Mouse (Mus musculus) cerebellum, adult 2 months (tissue): ENCODE measurements at regions not wholly inside any gene's neighbourhood (a gene's known extent, or its start where the extent isn't known, plus 50 kb on each side); places are given as distances from the start of the nearest gene placed in this dataset.

ENCODE experiments used
- DNase-seq, 2 experiments: peaks; one replicate each; pipeline ENCODE4 v3.0.0; 2021
- H3K27ac ChIP-seq: fragments of 200-500 bp; 2 replicates; pipeline ENCODE4 v1.5.1; 2012; ENCODE audit warnings: low read length, control low read depth, inconsistent platforms; ENCODE audit not compliant: insufficient read depth
- H3K27me3 ChIP-seq: fragments of 200-500 bp; 2 replicates; pipeline ENCODE4 v1.6.1; 2012; ENCODE audit warnings: inconsistent platforms, mild to moderate bottlenecking, low read length, moderate library complexity; ENCODE audit not compliant: control insufficient read depth, insufficient read depth
- H3K4me1 ChIP-seq: fragments of 200-500 bp; 2 replicates; pipeline ENCODE4 v1.6.1; 2011; ENCODE audit warnings: low read length; ENCODE audit not compliant: control insufficient read depth, insufficient read depth
- H3K4me3 ChIP-seq: fragments of 200-500 bp; replicated peaks from 2 replicates; pipeline ENCODE3; 2011; ENCODE audit warnings: mild to moderate bottlenecking, low read depth, low read length, control low read depth; ENCODE audit not compliant: insufficient read depth
- CTCF ChIP-seq: fragments of 200-500 bp; IDR thresholded peaks from 2 replicates; pipeline ENCODE4 v1.5.1; 2011; ENCODE audit warnings: low read depth, mild to moderate bottlenecking, control low read depth, low read length, moderate library complexity, borderline replicate concordance; ENCODE audit not compliant: insufficient read depth
- POLR2A ChIP-seq: fragments of 200-500 bp; IDR thresholded peaks from 2 replicates; pipeline ENCODE4 v1.6.1; 2011; ENCODE audit warnings: low read length, control low read depth, borderline replicate concordance; ENCODE audit not compliant: insufficient read depth
- WGBS: fragments of 180-500 bp; shearing (Covaris S2); methylation state at CpG from one replicate; pipeline ENCODE4 v1.1.7; 2018; 5-methylcytosine and 5-hydroxymethylcytosine counted together

DNA sequence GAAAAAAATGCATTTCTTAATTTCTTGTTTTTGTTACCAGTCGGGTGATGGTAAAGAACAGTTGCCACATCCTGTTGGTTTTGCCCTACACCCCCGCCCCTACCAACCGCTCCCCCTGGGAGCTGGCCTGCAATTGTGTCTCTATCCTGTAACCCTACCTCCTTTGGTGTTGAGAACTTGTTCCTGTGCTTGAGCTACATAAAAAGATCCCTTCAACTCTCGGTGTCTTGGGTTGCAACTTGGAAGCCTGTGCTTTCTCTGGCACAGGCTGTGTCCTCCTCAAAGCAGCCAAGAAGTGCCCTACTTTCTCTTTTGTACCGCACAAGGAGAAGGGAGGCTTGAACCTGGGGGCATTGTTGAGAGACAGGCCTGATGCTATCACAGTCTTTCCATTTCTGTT lies 85.0 kb downstream of the Rgs2 start:
- H3K27ac ChIP-seq = no peak overlapping the region
- H3K4me3 ChIP-seq = no peak overlapping the region
- 76% methylated on average over 5 of the region's 5 CpGs for WGBS
- H3K27me3 ChIP-seq = no peaks in the 10 kb centered on the region
- no peaks in the 10 kb centered on the region for H3K4me1 ChIP-seq
- TF ChIP-seq CTCF = no peak
- TF ChIP-seq POLR2A = no peak
- no peak for DNase-seq

- H3K4me3 ChIP-seq = no peak overlapping the region
- DNase-seq = no peak
- TF ChIP-seq CTCF (no peak), POLR2A (no peak)
- H3K4me1 ChIP-seq = no peaks in the 10 kb centered on the region
- WGBS = 88% methylated on average over 9 of the region's 9 CpGs
- H3K27ac ChIP-seq = no peak overlapping the region
- no peaks in the 10 kb centered on the region for H3K27me3 ChIP-seq
Observed at GRCm38 (mm10) chr1:143918146-143918774, 85.7 kb downstream of the Rgs2 start.

- Histone ChIP-seq H3K27ac (no peak overlapping the region), H3K4me1 (no peaks in the 10 kb centered on the region), H3K27me3 (no peaks in the 10 kb centered on the region), H3K4me3 (no peak overlapping the region)
- TF ChIP-seq CTCF (no peak), POLR2A (no peak)
- DNase-seq = peak in 1 of 2 experiments; percentile 27
- WGBS = 5% methylated on average over 5 of the region's 5 CpGs
Observed at GRCm38 (mm10) chr1:143917623-143918022, 86.3 kb downstream of the Rgs2 start.

DNA sequence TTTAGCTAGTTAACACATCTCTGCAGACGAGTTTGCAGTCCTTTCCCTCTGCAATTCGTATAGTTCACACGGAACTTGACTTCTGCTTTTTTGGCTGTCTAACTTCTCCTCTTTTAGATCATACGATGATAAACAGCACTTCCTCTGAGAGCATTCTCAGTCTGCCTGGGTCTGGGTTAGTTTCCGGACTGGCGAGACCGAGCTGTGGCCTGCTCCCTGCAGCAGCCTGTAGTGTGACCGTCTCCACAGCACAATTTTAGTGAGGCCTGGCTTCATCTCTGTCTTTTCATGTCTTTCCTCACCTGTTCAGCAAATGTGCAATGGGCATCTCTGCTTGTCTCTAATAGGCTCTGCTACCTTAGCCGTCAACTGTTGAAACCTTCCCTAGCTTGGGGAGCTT lies 87.4 kb downstream of the Rgs2 start:
- TF ChIP-seq CTCF (no peak), POLR2A (no peak)
- H3K4me3 ChIP-seq = no peak overlapping the region
- H3K27me3 ChIP-seq = no peaks in the 10 kb centered on the region
- WGBS = 92% methylated on average over 9 of the region's 9 CpGs
- H3K4me1 ChIP-seq = no peaks in the 10 kb centered on the region
- H3K27ac ChIP-seq = no peak overlapping the region
- no peak for DNase-seq

GRCm38 (mm10) chr1:143912586-143912985 lies 91.4 kb downstream of the Rgs2 start:
- 56% methylated on average over 3 of the region's 3 CpGs for WGBS
- DNase-seq = no peak
- Histone ChIP-seq H3K4me1 (no peaks in the 10 kb centered on the region), H3K4me3 (no peak overlapping the region), H3K27me3 (no peaks in the 10 kb centered on the region), H3K27ac (no peak overlapping the region)
- no peak for TF ChIP-seq CTCF
- TF ChIP-seq POLR2A = no peak

- no peaks in the 10 kb centered on the region for H3K27me3 ChIP-seq
- H3K27ac ChIP-seq = no peak overlapping the region
- no peaks in the 10 kb centered on the region for H3K4me1 ChIP-seq
- WGBS = 81% methylated on average over 3 of the region's 3 CpGs
- TF ChIP-seq POLR2A (no peak), CTCF (no peak)
- no peak overlapping the region for H3K4me3 ChIP-seq
- DNase-seq = no peak
Observed at GRCm38 (mm10) chr1:143911230-143911629, 92.7 kb downstream of the Rgs2 start.

DNA sequence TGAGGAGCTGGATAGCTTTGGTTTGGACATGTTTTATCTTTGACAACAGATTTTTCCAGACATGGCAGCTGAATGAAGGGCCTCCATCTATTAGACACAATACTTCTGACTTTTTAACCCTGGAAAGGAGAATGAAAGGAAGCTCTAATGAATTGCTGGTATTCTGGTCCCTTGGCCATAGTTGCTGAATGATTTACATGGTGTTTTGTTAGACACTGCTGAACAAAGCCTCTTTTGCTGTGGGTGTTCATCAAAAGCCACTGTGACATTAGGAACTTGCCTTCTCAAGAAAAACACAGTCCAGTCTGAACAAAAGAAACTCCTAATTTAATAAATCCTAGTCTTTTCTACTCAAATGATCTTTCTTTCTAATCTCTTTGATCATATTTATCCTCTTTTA lies 93.4 kb downstream of the Rgs2 start:
- no peak for DNase-seq
- Histone ChIP-seq H3K27me3 (no peaks in the 10 kb centered on the region), H3K27ac (no peak overlapping the region), H3K4me3 (no peak overlapping the region), H3K4me1 (no peaks in the 10 kb centered on the region)
- TF ChIP-seq CTCF = no peak
- no peak for TF ChIP-seq POLR2A

GRCm38 (mm10) chr1:143907312-143907711 lies 96.6 kb downstream of the Rgs2 start:
- H3K4me1 ChIP-seq = peaks cover 2% of the 10 kb centered on the region
- H3K4me3 ChIP-seq = no peak overlapping the region
- DNase-seq = no peak
- WGBS = 78% methylated on average over 6 of the region's 6 CpGs
- no peaks in the 10 kb centered on the region for H3K27me3 ChIP-seq
- no peak overlapping the region for H3K27ac ChIP-seq
- TF ChIP-seq POLR2A (no peak), CTCF (no peak)

DNA sequence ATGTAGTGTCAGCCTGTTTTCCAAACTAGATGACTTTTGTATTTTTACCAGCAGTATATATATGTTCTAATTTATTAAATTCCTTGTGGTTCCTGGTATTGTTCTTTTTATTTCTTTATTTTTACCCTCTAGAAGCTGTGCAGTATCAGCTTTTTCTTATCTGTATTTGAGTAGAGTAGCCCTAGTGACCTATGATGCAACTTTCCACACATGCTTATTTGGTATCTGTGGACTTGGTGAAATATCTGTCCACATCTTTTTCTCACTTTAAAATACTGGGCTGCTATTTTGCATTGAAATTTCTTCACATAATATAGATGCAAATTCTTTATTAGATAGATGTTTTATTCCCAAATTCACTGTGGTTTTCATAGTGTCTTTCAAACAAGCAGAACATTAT lies 97.1 kb downstream of the Rgs2 start:
- no peak overlapping the region for H3K27ac ChIP-seq
- TF ChIP-seq CTCF = no peak
- no peak for TF ChIP-seq POLR2A
- DNase-seq = no peak
- H3K27me3 ChIP-seq = no peaks in the 10 kb centered on the region
- peaks cover 2% of the 10 kb centered on the region for H3K4me1 ChIP-seq
- H3K4me3 ChIP-seq = no peak overlapping the region
